Mouse (Mus musculus) neural tube, embryonic 10.5 days (tissue): Measurements from ENCODE around the gene Fgf12.

ENCODE experiments used
- DNase-seq: peaks from one replicate; pipeline ENCODE4 v3.0.0-alpha.2; 2017; ENCODE audit warnings: low spot score; ENCODE audit errors: extremely low spot score

Gene Fgf12

GRCm38 (mm10) chr16:28614412-28614811, 138.5 kb downstream of the Fgf12 start:
- DNase-seq = no peak

DNA sequence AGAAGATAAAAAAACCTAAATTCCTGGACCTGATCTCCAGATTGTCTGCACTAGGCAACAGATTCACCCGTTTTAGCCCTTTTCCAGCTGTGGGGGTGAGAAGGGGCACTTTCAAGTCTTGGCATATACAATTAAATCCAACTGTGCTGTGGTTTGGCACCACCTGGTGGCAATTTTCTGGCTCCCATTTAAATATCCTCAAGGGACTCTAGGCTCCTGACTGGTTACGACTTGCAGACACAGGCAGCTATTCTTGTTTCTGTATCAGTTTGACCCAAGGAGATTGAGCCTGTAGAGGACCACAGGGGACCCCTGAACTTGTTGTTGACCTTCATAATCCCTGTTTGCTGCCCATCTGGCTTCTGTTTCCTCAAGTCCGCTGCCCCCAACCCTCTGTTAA, 141.9 kb downstream of the Fgf12 start:
- DNase-seq = peak; percentile 45

GRCm38 (mm10) chr16:28603155-28603554, 149.7 kb downstream of the Fgf12 start:
- DNase-seq = no peak

GRCm38 (mm10) chr16:28601723-28602122, 151.1 kb downstream of the Fgf12 start:
- DNase-seq = no peak

DNA sequence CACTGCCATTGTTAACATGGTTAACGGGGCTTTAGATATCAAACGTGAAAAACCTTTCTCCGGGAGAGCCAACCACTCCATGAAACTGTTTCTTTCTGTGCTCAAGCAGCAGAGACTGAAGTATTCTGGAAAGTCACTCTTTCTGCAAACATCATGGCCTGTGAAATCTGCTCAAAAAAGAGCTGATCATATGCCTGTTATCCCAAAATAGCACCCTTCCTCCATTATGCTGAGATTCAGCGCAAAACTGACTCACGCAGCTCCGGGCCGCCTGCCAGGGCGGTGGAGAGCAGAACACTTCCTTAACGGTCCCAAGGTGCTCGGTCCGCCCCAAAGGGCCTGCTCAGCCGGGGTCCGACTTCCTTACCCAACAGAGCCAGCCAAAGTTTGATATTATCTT, 156.8 kb downstream of the Fgf12 start:
- DNase-seq = no peak

GRCm38 (mm10) chr16:28593075-28593915, 159.6 kb downstream of the Fgf12 start:
- peak; percentile 70 for DNase-seq

DNA sequence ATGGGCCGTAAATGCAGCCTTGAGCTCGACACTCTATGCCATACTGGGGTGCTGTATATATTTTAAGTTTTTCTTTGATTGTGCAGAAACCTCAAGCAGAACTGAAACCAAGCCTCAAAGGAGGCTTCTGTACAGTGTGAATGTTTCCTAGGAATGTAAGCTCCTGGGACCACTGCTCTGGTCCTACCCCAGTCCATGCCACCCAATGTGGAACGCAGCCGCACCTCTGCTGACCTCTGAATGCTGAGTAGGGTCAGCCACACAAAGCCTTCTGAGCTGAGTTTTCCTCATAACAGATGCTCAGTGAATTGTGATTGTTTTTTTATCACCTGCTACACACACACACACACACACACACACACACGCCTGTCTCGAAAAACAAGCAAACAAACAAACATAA, 160.4 kb downstream of the Fgf12 start:
- DNase-seq = no peak

DNA sequence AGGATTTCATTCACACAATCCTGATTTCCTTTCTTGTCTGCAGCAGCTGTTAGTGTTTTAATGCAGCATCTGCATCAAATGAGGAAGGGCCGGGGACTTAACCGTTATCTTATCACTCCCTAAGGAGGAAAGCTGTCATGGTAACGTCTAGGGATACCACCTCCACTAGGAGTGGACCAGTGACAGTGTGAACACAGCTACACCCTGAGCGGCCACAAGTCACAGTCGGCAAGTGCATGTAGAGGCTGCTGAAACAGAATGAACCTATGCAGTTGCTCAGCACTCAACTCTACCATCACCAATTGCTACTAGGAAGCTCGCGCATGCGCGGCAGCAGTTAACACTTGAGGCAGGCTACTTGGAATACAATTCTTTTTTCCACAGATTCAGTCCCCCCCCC, 161.3 kb downstream of the Fgf12 start:
- DNase-seq = no peak

GRCm38 (mm10) chr16:28572212-28572611, 180.7 kb downstream of the Fgf12 start:
- no peak for DNase-seq

- no peak for DNase-seq
Measured at GRCm38 (mm10) chr16:28564716-28565217, 188.1 kb downstream of the Fgf12 start.

GRCm38 (mm10) chr16:28564075-28564715, 188.7 kb downstream of the Fgf12 start:
- DNase-seq = peak; percentile 75

DNA sequence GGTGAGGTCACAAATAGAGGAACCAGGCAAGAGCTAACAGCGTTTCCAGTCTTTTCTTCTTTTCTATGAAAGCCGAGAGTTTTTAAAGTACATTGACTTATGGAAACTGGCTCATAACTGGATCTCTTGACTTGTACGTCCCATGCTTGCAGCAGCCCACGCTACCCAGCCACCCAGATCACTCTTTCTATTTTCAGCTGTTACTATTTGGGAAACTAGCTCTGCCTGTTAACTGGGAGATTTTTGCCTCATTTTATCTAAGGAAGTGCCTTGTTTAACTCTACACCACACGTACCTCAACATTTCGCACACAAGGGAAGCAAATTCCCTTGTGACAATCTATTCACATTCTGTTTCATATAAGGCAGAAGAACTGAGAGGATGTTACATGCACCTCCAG, 190.0 kb downstream of the Fgf12 start:
- no peak for DNase-seq

GRCm38 (mm10) chr16:28555219-28555618, 197.6 kb downstream of the Fgf12 start:
- DNase-seq = no peak

GRCm38 (mm10) chr16:28539423-28539822, 213.4 kb downstream of the Fgf12 start:
- DNase-seq = no peak

GRCm38 (mm10) chr16:28517596-28518524, 235.0 kb downstream of the Fgf12 start:
- peak; percentile 77 for DNase-seq

GRCm38 (mm10) chr16:28512446-28512845, 240.4 kb downstream of the Fgf12 start:
- no peak for DNase-seq

- no peak for DNase-seq
Measured at GRCm38 (mm10) chr16:28511413-28511812, 241.5 kb downstream of the Fgf12 start.

- DNase-seq = no peak
Measured at GRCm38 (mm10) chr16:28497971-28498607, 254.8 kb downstream of the Fgf12 start.

GRCm38 (mm10) chr16:28491711-28492110, 261.2 kb downstream of the Fgf12 start:
- no peak for DNase-seq

- peak; percentile 63 for DNase-seq
Measured at GRCm38 (mm10) chr16:28490515-28490914, 262.4 kb downstream of the Fgf12 start.

- no peak for DNase-seq
Measured at GRCm38 (mm10) chr16:28484920-28485319, 267.9 kb downstream of the Fgf12 start.
